Mouse (Mus musculus) testis, postnatal 10 days (tissue): ENCODE results near the gene Zfp811.
"Not testable (repeated sequence)": the region's sequence is repeated elsewhere in the genome, so short reads cannot be mapped to it uniquely, and the experiment has no call there.

Source experiments
- DNase-seq: peaks from one replicate; pipeline ENCODE4 v3.0.0; 2021; ENCODE audit warnings: low spot score

Gene Zfp811

GRCm38 (mm10) chr17:32809544-32810374 lies at the start of gene Zfp811:
TSS of gene Zfp811 (minus strand) at chr17:32809931.
- peak; percentile 46 for DNase-seq

GRCm38 (mm10) chr17:32856713-32857112 lies 47.0 kb upstream of the Zfp811 start:
- not testable (repeated sequence) for DNase-seq

GRCm38 (mm10) chr17:32851581-32851980 lies 41.9 kb upstream of the Zfp811 start:
- no peak for DNase-seq

- no peak for DNase-seq
These were observed 31.7 kb upstream of the Zfp811 start for GRCm38 (mm10) chr17:32841388-32841787.

- DNase-seq, result peak; percentile 63
These were observed 29.5 kb upstream of the Zfp811 start for GRCm38 (mm10) chr17:32839083-32839802.

GRCm38 (mm10) chr17:32830418-32830782 lies 20.7 kb upstream of the Zfp811 start:
- no peak for DNase-seq

- DNase-seq, result peak; percentile 70
These were observed 20.0 kb upstream of the Zfp811 start, which contains the start of gene Zfp799 for GRCm38 (mm10) chr17:32829540-32830417. TSS of gene Zfp799 (minus strand) at chr17:32830261.

- no peak for DNase-seq
These were observed 6.5 kb upstream of the Zfp811 start for GRCm38 (mm10) chr17:32816074-32816784.

GRCm38 (mm10) chr17:32814136-32814535 lies 4.4 kb upstream of the Zfp811 start:
- no peak for DNase-seq

GRCm38 (mm10) chr17:32810648-32811047 lies 917 bp upstream of the Zfp811 start:
- no peak for DNase-seq

- DNase-seq, result no peak
These were observed 810 bp downstream of the Zfp811 start for GRCm38 (mm10) chr17:32808921-32809320.

GRCm38 (mm10) chr17:32789244-32789643 lies 20.5 kb downstream of the Zfp811 start:
- no peak for DNase-seq

- DNase-seq, result no peak
These were observed 21.2 kb downstream of the Zfp811 start for GRCm38 (mm10) chr17:32788576-32788975.

GRCm38 (mm10) chr17:32788094-32788559 lies 21.6 kb downstream of the Zfp811 start, which contains the start of gene Zfp871:
TSS of gene Zfp871 (minus strand) at chr17:32788287.
- peak; percentile 83 for DNase-seq

- no peak for DNase-seq
These were observed 22.2 kb downstream of the Zfp811 start for GRCm38 (mm10) chr17:32787436-32788093.

- no peak for DNase-seq
These were observed 22.8 kb downstream of the Zfp811 start for GRCm38 (mm10) chr17:32786944-32787343.

- DNase-seq, result no peak
These were observed 24.1 kb downstream of the Zfp811 start for GRCm38 (mm10) chr17:32785656-32786055.

GRCm38 (mm10) chr17:32777564-32777963 lies 32.2 kb downstream of the Zfp811 start:
- no peak for DNase-seq

- no peak for DNase-seq
These were observed 38.5 kb downstream of the Zfp811 start for GRCm38 (mm10) chr17:32771213-32771612.

- no peak for DNase-seq
These were observed 43.3 kb downstream of the Zfp811 start for GRCm38 (mm10) chr17:32766422-32766821.

- no peak for DNase-seq
These were observed 52.4 kb downstream of the Zfp811 start for GRCm38 (mm10) chr17:32757331-32757730.
